Mouse (Mus musculus): ENCODE measurements at regions not wholly inside any gene's neighbourhood (a gene's known extent, or its start where the extent isn't known, plus 50 kb on each side); places are given as distances from the start of the nearest gene placed in this dataset.
A peak's percentile ranks its signal among the peaks of the same experiment; 100 is the strongest.

DNA sequence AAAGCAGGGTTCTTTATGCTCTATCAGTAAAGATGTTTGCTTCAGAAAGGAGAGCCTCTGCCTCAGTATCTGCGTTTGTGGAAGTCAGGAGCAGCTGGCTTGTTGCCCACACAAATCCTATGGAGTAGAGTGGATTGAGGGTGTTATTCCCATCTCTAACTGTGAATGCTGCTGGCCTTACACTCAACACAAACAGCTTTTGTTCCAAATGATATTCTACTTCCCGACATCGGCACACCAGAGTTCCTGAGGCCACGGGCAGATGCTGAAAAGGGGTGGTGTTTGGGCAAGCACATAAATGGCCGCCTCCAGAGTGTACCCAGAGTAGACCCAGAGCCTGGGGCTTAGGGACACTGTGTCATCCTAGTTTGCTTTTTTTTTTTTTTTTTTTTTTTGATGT lies 320.3 kb upstream of the Sox11 start:
- ATAC-seq (replicated peaks; ENCODE audit: low read depth, poor library complexity, severe bottlenecking): no peak

DNA sequence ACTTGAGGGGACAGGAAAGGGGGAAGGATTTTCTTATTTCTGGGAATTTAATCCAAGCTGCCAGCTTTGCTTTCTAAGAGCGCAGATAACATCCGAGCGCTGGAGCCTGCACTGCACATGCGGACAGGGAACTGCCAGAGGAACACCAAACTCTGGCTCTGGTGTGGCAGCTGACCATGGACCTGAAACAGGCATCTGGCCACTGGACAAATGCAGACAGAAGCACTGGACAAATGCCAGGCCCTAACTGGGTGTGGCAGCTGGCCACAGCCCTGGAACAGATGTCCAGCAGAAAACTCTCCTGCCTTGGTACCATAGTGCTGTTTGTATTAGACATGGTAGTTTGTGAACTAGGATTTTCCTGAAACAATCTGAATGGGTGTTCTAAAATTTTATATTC lies 315.2 kb upstream of the Sox11 start:
- ATAC-seq (replicated peaks; ENCODE audit: low read depth, poor library complexity, severe bottlenecking): no peak

DNA sequence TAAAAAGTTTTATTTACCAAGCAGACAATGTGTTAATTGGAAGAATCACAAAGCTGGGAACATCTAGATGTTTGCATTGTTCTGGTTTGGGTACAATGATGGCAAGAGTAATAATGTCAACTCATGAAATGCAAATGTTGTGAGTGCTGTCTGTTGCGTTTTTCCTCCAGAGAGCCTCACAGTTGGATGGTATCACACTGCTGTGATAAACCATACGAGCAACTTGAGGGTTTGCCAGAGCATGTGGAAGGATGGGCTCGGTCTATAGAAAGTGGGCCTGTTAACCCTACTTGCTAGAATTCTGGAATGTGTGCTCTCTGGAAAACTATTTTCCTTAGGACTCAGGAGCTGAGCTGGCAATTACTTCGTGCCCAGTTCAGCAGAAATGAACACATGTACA lies 311.2 kb upstream of the Sox11 start:
- no peak for ATAC-seq (replicated peaks; ENCODE audit: low read depth, poor library complexity, severe bottlenecking)

DNA sequence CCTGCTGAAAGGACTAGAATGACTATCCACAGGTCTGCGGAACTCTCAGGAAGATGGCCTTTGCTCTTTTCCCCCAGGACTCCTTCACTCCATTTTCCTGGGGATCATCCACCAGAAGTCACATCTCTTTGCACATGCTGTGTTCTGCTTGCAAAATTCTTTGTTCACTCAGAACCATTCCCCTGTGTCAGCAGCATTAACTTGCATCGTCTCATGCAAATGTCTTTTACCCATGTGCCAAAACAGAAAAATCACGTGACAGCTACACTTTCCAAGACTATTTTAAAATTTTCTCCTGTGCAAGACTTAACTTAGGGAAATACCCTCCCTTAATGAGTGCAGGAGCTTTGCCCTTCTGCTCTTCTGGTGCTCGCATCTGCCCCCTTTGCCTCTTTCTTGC lies 306.2 kb upstream of the Sox11 start:
- ATAC-seq (replicated peaks; ENCODE audit: low read depth, poor library complexity, severe bottlenecking): no peak

DNA sequence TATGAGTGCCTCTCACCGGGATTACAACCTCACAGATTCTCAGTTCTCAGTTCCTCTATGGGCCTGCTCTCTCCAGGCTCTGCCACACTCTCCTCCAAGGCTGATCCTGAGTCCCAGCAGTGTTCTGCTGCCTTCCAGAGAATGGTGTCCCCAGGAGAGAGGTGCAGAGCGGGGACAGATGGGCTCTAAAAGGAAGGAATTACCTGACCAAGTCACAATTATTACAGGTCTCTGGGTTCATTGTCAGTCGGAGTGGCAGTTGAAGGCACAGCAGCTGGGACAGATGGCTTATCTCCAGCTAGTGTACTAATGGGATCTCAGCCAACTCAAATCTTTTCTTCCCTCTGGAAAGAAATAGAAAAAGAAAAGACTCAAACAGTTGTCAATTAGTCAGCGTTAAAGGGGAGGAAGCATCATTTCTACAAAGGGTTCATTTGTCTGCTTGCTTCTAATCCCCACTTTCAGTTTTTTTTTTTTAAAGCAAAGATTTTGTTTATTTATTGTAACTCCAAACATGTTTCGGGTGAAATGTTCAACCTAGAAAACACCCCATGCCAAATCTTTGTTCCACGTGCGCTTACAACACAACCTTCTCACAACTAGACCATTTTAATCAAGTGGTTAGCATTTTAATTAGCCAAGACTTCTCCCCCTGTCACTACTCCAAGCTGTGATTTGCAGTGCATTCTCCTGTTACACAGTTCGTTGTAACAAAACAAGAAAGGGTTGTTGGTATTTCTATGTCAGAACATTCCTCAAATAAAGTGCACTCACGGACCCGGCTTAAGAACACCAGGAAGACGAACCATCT lies 304.3 kb upstream of the Sox11 start:
- no peak for ATAC-seq (replicated peaks; ENCODE audit: low read depth, poor library complexity, severe bottlenecking)

DNA sequence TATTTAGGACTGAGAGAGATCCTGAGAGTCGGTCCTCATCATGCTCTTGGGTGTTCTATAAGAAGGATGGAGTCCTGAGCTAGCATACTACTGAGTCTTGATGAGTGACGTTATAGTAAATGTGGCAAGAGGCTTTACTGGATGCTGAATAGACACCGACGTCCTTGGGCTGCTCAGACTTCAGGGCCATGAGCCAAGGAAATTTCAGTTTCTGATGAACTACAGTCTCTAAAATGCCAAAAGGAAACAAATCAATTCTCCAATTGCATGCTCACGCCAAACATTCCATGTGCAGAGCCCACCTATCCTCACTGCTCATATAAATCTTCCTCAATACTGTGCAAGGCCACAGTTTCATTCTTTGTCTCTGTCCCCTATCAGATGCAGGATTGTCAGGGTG lies 277.2 kb upstream of the Sox11 start:
- no peak for ATAC-seq (replicated peaks; ENCODE audit: low read depth, poor library complexity, severe bottlenecking)

DNA sequence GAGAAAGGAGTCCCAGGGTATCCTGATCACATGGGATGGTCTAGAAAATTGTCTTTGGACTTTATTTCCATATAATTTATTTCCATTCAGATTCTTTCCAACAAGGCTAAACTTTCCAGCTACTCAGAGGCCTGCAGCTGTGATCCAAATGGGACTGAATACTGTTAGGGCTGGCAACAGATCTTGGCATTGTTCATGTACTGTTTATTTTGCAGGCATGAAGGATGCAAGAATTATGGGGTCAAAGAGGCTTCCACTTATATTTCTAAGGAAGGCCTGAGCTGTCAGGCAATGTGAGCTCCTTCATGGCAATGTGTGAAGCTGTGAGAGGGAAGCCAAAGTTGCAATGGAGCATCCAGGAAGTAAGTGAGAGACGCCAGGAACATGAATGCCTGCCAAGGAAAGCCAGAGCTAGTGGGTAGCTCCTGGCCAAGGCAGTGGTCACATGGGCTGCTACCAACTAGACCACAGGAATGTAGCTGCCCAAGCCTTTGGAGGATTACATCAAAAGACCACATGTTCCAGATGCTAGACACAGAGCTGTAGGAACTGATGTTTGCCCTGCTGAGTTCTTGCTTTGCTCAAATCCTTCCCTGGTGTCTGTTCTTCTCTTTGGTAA lies 261.8 kb upstream of the Sox11 start:
- no peak for ATAC-seq (replicated peaks; ENCODE audit: low read depth, poor library complexity, severe bottlenecking)

DNA sequence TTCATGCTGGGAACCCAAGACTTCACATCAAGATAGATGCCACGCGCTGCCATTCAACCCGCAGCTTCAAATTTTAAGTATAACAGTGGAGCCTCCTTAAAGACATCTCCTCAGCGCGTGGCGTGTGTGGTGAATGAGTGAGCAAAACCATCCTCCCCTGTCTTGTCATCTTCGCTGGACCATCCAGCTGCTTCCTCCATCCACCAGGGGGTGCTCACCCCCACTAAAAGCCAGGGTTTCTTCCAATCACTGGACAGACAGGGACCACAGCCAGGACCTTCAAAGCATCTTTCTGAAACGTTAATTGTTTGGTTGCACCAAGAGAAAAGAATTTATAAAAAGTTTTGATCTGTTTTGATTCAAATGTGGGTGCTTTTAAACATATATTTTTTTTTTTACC lies 256.8 kb upstream of the Sox11 start:
- peak; percentile 68 for ATAC-seq (replicated peaks; ENCODE audit: low read depth, poor library complexity, severe bottlenecking)

DNA sequence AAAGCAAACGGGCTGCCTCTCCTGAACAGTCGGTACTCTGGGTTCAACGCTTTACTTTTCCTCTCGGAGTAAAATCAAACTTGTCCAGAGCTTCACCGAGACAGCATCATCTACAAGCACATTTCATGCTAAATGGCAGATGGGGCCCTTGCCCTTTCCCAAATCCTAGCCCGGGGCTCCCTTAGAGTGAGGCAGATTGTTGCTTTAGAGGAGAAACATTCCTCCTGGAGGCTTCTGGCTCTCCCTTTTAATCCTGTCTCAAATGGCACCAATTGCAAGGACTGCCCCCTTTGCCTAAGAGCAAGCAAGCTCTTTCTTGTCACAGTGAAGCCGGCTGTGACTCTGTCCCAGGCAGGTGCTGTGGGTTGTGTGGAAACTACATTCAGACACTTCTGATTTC lies 255.5 kb upstream of the Sox11 start:
- no peak for ATAC-seq (replicated peaks; ENCODE audit: low read depth, poor library complexity, severe bottlenecking)

DNA sequence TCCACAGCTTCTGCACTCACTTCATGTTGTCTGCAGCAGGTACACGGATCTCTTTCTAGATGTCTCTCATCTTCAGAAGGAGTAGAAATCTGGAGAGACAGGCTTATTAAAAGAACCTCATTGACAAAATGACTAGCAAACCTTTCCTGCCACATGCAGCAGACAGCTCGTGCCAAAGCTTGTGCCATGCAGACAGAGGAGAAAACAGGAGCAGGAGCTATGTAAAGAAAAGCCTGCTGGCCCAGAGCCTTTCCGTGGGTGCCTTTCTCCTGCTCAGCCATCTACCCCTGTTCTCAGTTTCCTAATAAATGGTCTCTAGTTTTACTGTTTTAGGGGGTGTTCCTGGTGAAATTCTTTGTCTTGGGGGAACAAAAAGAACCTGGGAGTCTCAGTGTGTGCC lies 254.9 kb upstream of the Sox11 start:
- no peak for ATAC-seq (replicated peaks; ENCODE audit: low read depth, poor library complexity, severe bottlenecking)

DNA sequence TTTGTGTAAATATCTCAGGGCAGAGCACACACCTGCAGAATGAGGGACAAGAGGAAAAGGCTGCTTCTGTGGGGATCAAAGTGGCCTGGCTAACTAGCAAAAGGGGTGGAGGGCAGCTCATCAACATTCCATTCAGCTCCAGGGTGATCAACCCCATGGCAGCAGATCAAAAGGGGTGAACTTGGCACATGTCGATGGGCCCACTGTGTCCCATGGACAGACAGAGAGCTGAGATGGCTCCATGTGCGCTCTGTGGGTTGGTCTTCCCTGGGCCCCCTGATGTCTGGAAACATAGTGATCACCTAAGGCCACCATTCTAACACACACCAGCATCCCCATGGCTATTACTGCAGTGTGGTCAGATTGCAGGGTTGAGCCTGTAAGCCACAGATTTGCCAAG lies 253.2 kb upstream of the Sox11 start:
- no peak for ATAC-seq (replicated peaks; ENCODE audit: low read depth, poor library complexity, severe bottlenecking)

DNA sequence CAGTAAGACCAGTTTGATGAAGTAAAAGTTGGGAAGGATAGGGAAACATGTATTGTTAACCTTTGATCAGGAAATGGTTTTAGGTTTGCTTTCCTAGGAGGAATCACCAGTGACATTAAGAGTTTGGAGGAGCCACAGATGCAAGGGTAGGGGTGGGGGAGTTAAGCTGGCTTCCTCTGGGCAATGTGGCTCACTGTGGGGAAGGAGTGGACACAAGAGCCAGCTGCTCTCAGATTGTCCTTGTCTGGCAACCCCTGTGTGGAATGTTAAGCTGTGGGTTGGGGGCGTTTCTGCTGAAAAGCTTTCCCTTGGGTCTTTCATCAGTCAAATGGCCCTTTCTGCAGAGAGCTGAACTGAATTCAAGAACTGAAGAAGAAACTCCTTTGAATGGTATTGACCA lies 251.1 kb upstream of the Sox11 start:
- no peak for ATAC-seq (replicated peaks; ENCODE audit: low read depth, poor library complexity, severe bottlenecking)

DNA sequence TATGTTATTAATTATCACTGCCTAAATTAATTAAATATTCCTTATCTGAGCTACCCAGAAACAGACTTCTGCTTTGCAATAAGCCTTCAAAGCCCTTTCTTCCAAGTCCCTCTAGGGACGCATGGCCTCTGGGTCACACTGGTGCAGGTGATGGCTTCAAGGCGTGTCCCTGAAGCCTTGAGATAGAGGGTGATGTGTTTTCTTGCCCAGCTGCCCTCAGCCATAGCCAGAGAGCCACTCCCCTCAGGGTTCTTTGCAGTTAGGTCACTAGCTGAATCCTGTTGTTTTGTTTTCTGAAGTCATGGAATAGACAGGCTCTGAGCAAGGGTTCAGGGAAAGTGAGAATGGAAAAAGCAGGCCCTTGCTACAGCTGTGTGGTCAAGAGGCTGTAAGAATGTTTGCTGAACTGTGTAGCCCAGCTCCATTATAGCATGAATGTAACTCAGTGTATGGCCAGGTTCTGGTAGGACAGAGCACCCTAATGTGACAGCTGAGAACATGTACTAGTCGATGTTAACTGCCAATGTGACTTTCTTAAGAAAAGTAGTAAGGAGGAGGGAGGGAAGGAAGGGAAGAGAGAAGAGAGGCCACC lies 233.8 kb upstream of the Sox11 start:
- no peak for ATAC-seq (replicated peaks; ENCODE audit: low read depth, poor library complexity, severe bottlenecking)

DNA sequence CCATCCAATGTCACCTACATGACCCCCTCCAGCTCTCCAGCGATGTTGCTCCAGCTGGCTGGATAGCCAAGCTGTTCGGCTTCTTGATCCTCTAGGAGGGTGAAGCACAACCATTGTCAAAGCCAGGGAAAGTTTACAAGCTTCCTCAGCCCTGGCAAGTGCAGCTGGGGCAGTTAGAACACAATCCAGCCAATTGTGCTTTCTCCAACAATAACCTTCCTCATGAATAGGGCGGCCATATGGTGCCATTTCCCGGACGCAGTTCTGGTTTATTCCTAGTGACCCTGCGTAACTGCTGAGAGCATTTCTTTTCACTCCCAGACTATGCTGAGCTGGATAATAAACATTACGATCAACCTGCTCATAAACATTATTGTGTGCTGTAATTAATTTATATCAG lies 233.3 kb upstream of the Sox11 start:
- ATAC-seq (replicated peaks; ENCODE audit: low read depth, poor library complexity, severe bottlenecking): no peak

DNA sequence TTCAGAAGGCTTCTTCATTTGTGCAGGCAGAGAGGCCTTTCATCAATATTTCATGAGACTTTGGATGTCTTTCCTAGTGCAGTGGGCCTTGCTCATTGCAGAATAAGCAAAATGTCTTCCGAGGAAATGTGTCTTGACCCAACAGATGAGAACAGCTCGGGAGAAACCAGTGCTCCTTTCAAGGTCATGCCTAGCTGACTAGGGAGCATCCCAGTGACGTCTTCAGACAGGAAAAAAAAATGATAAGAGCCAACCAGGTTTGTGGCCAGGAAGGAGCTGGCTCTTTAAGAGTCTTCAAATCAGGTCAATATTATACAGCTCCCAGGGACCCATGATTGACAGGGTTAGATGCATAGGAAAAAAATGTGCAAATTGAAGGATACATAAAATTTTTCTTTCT lies 224.9 kb upstream of the Sox11 start:
- ATAC-seq (replicated peaks; ENCODE audit: low read depth, poor library complexity, severe bottlenecking): no peak

DNA sequence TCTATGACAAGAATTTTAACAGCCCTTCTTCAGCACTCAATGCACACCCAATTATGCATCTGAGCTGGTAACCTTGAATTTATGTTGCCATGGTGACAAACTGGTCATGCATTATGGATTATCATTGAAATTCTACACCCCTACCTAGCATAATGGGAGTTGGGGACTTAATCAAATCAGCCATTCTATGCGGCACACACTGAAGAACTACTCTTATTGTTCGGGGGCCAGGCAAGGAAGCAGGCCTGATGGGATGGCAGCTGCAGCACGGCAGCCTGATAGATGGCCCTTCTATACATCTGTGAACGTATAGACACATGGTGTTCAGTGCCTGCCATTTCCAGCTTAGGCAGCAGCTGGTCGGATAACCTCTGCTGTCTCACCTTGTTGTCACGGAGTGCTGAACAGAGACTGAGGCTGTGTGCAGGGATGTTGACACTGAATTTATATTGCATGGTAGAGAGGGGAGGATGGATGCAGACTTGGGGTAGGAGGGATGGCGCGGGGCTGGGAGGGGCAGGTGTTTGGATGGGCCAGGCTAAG lies 223.7 kb upstream of the Sox11 start:
- ATAC-seq (replicated peaks; ENCODE audit: low read depth, poor library complexity, severe bottlenecking): no peak

DNA sequence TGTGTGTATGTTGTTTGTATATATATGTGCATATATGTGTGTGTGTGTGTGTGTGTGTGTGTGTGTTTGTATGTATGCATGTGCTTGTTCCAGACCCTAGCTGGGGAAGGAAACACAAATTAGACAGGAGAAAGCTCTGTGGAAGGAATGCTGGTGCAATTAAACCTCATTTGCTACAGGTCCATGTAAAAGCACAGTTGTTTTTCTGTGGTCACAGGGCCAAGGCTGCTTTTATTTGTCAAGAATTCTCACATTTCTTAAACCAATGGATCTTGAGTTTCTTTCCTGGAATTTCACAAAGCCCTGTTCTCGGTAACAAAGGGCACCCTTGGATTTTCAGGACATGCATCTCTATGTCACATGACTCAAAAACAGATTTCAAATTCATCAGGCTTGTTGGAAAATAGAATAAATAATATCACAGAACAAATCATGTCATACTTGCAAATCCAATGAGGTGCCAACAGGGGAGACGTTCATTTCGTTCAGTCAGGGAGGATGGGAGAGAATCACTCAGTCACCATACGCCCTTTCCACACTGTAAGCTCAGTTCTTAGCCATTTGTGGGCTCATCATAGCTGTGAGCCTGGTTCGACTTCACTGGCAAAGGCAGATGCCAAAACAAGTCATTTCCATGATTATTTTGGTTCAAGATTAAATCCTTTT lies 222.4 kb upstream of the Sox11 start:
- no peak for ATAC-seq (replicated peaks; ENCODE audit: low read depth, poor library complexity, severe bottlenecking)

DNA sequence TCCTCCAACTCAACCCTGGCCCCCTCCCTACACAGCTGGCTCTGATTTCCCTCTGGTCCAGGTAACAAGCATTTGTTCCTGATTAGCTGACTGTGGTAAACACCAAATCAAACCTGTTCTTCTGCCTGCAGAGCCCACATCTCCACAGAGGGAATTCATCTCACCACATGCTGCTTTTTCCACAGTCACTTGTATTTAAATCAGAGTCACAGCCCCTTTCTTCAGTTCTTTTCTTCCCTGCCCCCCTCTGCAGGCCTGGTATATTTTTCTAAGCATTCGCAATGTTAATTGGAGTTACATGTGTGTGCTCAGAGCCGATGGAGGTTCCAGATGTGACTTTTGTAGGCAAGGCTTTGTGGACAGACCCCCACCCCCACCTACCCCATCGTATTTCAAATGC lies 221.5 kb upstream of the Sox11 start:
- no peak for ATAC-seq (replicated peaks; ENCODE audit: low read depth, poor library complexity, severe bottlenecking)

DNA sequence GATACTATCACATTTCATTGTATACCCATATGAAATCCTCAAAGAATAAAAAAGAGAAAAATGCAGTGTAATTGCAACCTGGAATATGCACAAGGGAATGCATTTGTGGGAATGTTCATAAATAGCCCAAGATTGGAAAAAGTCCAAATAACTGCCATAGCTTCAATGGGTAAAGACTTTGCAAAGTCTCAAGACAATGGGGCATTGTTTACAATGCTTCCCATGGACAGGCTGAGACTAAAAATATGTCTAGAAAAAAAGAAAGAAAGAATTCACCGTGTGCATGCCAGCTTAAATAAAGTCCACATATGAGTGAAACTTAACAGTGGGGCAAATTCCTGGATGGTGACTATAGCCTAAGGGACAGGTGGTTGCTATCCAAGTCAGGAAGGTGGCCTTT lies 210.4 kb upstream of the Sox11 start:
- no peak for ATAC-seq (replicated peaks; ENCODE audit: low read depth, poor library complexity, severe bottlenecking)

DNA sequence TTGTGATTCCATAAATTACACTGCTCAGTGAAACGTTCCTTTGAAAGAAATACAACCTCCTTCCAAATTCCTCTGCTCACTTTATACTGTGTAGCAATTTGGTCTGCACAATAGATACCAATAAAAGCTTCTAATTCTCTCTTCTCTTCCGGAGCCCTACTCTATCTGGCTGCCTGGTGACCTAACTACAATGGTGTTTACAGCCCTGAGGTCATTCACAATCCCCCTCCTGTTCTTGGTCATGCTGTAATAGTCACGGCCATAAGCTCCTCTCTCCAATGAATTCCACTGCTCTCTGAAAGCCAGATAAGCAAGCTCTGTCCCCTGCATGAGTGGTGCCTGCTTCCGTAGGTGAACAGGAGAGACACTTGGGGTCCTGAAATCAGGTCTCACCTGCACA lies 195.8 kb upstream of the Sox11 start:
- no peak for ATAC-seq (replicated peaks; ENCODE audit: low read depth, poor library complexity, severe bottlenecking)

DNA sequence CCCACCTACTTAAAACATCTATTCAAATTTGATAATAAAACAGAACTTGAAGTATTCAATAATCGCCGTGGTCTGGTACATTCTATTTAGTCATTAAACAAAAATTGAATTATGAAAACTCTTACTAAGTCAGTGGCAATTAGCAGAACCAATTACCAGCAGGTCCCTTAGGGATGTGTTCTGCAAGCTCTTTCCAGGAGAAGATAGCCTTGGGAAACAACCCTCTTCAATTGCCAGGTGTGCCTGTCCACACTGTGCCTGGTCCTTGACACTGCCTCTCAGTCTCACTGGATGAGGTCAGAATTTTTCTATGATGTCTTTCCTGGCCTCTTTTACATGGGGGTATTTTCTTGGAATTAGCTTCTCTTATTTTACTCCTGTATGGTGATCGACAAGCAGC lies 195.1 kb upstream of the Sox11 start:
- no peak for ATAC-seq (replicated peaks; ENCODE audit: low read depth, poor library complexity, severe bottlenecking)
